Mouse (Mus musculus) adrenal gland, postnatal 14 days (tissue): Measurements from ENCODE around the gene Krt5. TPM values are rescaled to one million over a fixed set of nuclear protein-coding genes. Genes with fewer than 3 reads are reported as not detected.

Experiments used
- microRNA-seq, 2 experiments: library from miRNA; unstranded; fragments of <30 nt; microRNA quantifications; one replicate each; pipeline ENCODE4 v1.2.0; 2021
- total RNA-seq: library from RNA; stranded (reverse); gene quantifications from 2 replicates; pipeline ENCODE4 v1.2.3, GENCODE M21; 2021

Gene Krt5
- total RNA-seq, 1 experiment from 2014 or later, result not detected

Small RNA genes within 50 kb of the gene (microRNA-seq; reads per million reads assigned to microRNA genes)
- gene Gm44323, result 0 reads per million in 2 experiments
- gene Gm44342, result 0 reads per million in 2 experiments
- gene Gm44383, result 0 reads per million in 2 experiments

Other genes with a start within 250 kb of the Krt5 start
- gene Krt81, start 249.1 kb downstream of the Krt5 start, total RNA-seq, result not detected in 2 replicates
- gene Krt86, start 239.4 kb downstream of the Krt5 start, total RNA-seq, result not detected in 2 replicates
- not detected in 2 replicates for gene Krt83, start 221.4 kb downstream of the Krt5 start, total RNA-seq
- not detected in 2 replicates for gene Gm49425, start 195.6 kb downstream of the Krt5 start, total RNA-seq
- gene Krt84, start 180.1 kb downstream of the Krt5 start, total RNA-seq, result not detected in 2 replicates
- gene Krt82, start 162.2 kb downstream of the Krt5 start, total RNA-seq, result not detected in 2 replicates
- not detected in 2 replicates for gene Krt90, start 149.9 kb downstream of the Krt5 start, total RNA-seq
- not detected in 2 replicates for gene Krt75, start 139.0 kb downstream of the Krt5 start, total RNA-seq
- not detected in 2 replicates for gene Gm5414, start 84.7 kb downstream of the Krt5 start, total RNA-seq
- gene Gm5478, start 65.5 kb downstream of the Krt5 start, total RNA-seq, result not detected in 2 replicates
- not detected in 2 replicates for gene Krt6b, start 32.6 kb downstream of the Krt5 start, total RNA-seq
- gene Krt6a, start 18.6 kb downstream of the Krt5 start, total RNA-seq, result not detected in 2 replicates
- gene Krt71, start 30.2 kb upstream of the Krt5 start, total RNA-seq, result not detected in 2 replicates
- not detected in 2 replicates for gene Krt72, start 73.6 kb upstream of the Krt5 start, total RNA-seq
- not detected in 2 replicates for gene Krt73, start 89.4 kb upstream of the Krt5 start, total RNA-seq
- not detected in 2 replicates for gene Krt2, start 105.3 kb upstream of the Krt5 start, total RNA-seq
- gene Krt1, start 137.9 kb upstream of the Krt5 start, total RNA-seq, result 0.23 and 0.44 TPM in 2 replicates
- gene Krt77, start 156.8 kb upstream of the Krt5 start, total RNA-seq, result not detected in 2 replicates
- gene Krt76, start 180.0 kb upstream of the Krt5 start, total RNA-seq, result not detected in 2 replicates
- gene Krt4, start 211.8 kb upstream of the Krt5 start, total RNA-seq, result 0.15 TPM in 1 of 2 replicates, not detected in the other
- 3.7 and 3.9 TPM in 2 replicates for gene Krt79, start 227.4 kb upstream of the Krt5 start, total RNA-seq
- not detected in 2 replicates for gene Krt78, start 241.4 kb upstream of the Krt5 start, total RNA-seq